Mouse (Mus musculus): Measurements from ENCODE around the gene Nlk. TPM values are rescaled to one million over a fixed set of nuclear protein-coding genes. Genes with fewer than 3 reads are reported as not detected.
A peak's percentile ranks its signal among the peaks of the same experiment; 100 is the strongest.
"Not testable (repeated sequence)": the region's sequence is repeated elsewhere in the genome, so short reads cannot be mapped to it uniquely, and the experiment has no call there.

Gene Nlk
- polyA plus RNA-seq, 1 experiment from 2014 or later = 3.2 TPM

DNA sequence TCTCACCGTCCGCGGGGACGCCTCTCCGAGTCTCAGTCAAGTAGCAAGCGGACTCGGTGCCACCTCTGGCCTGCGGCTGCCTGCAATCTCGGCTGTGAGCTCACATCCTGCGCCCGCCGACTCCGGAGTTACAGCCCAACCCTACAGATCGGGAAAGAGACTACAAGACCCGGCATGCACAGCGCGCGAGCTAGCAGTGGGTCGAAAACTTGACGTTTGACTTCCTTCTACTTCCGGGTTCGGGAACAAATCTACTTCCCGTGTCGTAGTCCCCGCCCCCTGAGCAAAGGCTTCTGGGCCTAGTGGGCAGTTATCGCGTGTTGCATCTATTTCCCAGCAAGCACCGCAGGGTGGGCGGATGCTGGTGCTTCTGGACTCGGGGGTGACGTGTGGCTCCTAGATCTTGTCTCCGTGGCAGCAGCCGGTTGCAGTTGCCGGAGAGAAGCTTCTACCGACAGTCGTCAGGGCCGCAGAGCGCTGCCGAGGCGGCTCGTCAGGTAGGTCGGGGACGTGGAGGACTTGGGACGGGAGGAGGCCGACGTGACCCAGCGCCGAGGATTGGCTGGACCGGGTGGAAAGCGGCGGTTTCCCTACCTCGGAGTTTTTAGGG, 161.0 kb downstream of the Nlk start, which contains the start of the genes Tnfaip1 and Ift20:
Gene Tnfaip1, minus strand, starts transcription at position 253 of the 610 bp plus-strand sequence.
Gene Ift20, plus strand, starts transcription at position 282 of the 610 bp plus-strand sequence.
- Histone ChIP-seq H3K27ac (ENCODE audit: low read length) (peak within 1 kb of the TSS; percentile 91), H3K27me3 (ENCODE audit: control insufficient read depth, insufficient read depth, low read depth, low read length) (no peaks in the 10 kb centered on the region), H3K36me3 (ENCODE audit: control insufficient read depth, insufficient read depth) (peaks cover 8% of the 10 kb centered on the region), H3K4me1 (ENCODE audit: control insufficient read depth, low read depth, low read length) (peaks cover 20% of the 10 kb centered on the region), H3K9me3 (replicated peaks; ENCODE audit: control insufficient read depth, low read length) (no peaks in the 10 kb centered on the region), H3K9ac (ENCODE audit: low read depth, low read length) (peak within 1 kb of the TSS; percentile 93), H3K4me3 (ENCODE audit: low read depth, low read length) (peak within 1 kb of the TSS; percentile 88), H3K4me2 (ENCODE audit: low read depth, low read length) (peak within 1 kb of the TSS; percentile 89)
- ATAC-seq (ENCODE audit: low read depth) = peak; percentile 96
- WGBS (ENCODE audit: insufficient replicate concordance) = under 1% methylated on average over 52 of the region's 52 CpGs

DNA sequence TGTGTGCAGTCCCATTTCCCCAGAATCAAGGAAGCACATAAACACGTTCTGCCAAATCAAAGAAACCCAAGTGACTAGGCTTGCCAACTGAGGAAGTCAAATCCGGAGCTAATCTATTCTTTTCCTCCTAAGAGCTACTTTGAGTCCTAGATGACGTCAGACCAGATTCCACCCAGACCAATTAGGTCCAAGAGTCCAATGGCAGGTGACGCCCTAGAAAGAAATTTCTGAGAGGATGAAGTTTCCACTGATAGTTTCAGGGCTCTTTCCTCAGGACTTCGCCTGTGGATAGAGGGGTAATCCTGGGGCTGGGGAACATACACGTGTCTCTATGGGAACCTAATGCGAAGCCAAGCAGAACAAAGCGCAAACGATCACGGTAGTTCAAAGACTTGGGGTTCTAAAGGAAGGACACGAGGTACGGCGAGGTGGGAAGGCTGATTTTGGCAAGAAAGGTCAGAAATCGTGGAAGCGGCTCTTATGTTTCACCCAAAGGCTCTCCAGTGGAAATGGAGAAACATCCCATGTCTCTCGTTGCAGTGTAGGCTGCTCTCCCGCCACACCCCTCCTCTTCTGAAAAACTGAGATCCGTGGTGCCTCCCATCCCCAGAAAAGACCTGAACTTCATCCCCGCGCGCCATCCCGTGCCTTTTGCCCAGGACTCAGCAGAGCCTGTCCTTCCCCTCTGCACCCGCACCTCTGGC, 161.6 kb downstream of the Nlk start:
- Histone ChIP-seq H3K4me2 (ENCODE audit: low read depth, low read length) (peak overlapping the region; percentile 89), H3K27me3 (ENCODE audit: control insufficient read depth, insufficient read depth, low read depth, low read length) (no peaks in the 10 kb centered on the region), H3K36me3 (ENCODE audit: control insufficient read depth, insufficient read depth) (peaks cover 3% of the 10 kb centered on the region), H3K4me1 (ENCODE audit: control insufficient read depth, low read depth, low read length) (peaks cover 20% of the 10 kb centered on the region), H3K9me3 (replicated peaks; ENCODE audit: control insufficient read depth, low read length) (no peaks in the 10 kb centered on the region), H3K4me3 (ENCODE audit: low read depth, low read length) (peak overlapping the region; percentile 88), H3K9ac (ENCODE audit: low read depth, low read length) (peak overlapping the region; percentile 69), H3K27ac (ENCODE audit: low read length) (peak overlapping the region; percentile 86)
- ATAC-seq (ENCODE audit: low read depth) = no peak; the same call in 1 of the 2 replicates
- under 1% methylated on average over 23 of the region's 23 CpGs for WGBS (ENCODE audit: insufficient replicate concordance)

DNA sequence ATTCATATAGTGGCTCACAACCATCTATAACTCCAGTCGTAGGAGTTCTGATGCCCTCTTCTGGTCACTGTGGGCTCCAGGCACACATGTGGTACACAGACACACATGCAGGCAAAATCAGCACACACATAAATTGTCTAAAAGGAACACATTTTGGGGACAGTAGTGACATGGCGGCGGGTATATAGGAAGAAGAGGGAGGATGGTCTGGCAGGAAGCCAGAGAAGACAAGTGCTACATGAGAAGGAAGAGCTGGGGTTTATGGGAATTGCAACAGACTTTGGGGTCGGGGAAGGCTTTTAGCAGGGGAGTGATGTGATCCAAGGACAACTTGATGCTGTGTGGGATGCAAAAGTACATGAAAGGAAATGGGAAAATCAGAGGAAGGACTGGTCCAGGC, 162.7 kb downstream of the Nlk start:
- WGBS (ENCODE audit: insufficient replicate concordance) = 76% methylated on average over 4 of the region's 4 CpGs
- 0 out of 2 replicates have a peak overlapping the region, but pooled peaks have one; percentile 88 for H3K4me3 ChIP-seq (ENCODE audit: low read depth, low read length)
- H3K4me2 ChIP-seq (ENCODE audit: low read depth, low read length) = no peak overlapping the region
- no peak overlapping the region for H3K9ac ChIP-seq (ENCODE audit: low read depth, low read length)
- no peaks in the 10 kb centered on the region for H3K9me3 ChIP-seq (replicated peaks; ENCODE audit: control insufficient read depth, low read length)
- H3K36me3 ChIP-seq (ENCODE audit: control insufficient read depth, insufficient read depth) = no peaks in the 10 kb centered on the region
- ATAC-seq (ENCODE audit: low read depth) = no peak
- peaks cover 20% of the 10 kb centered on the region for H3K4me1 ChIP-seq (ENCODE audit: control insufficient read depth, low read depth, low read length)
- H3K27ac ChIP-seq (ENCODE audit: low read length) = no peak overlapping the region
- no peaks in the 10 kb centered on the region for H3K27me3 ChIP-seq (ENCODE audit: control insufficient read depth, insufficient read depth, low read depth, low read length)

DNA sequence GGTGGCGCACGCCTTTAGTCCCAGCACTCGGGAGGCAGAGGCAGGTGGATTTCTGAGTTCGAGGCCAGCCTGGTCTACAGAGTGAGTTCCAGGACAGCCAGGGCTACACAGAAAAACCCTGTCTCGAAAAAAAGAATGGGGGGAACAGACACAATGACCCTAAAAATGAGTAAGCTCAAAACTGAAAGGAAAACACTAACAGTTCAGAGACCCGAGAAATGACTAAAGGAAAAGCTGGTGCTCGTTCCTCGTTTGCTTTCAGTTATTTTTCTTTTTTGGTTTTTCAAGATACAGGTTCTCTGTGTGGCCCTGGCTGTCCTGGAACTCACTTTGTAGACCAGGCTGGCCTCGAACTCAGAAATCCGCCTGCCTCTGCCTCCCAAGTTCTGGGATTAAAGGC, 165.7 kb downstream of the Nlk start:
- not testable (repeated sequence) for H3K27me3 ChIP-seq (ENCODE audit: control insufficient read depth, insufficient read depth, low read depth, low read length); H3K9me3 ChIP-seq (replicated peaks; ENCODE audit: control insufficient read depth, low read length); ATAC-seq (ENCODE audit: low read depth); H3K4me2 ChIP-seq (ENCODE audit: low read depth, low read length); H3K4me3 ChIP-seq (ENCODE audit: low read depth, low read length); H3K4me1 ChIP-seq (ENCODE audit: control insufficient read depth, low read depth, low read length); H3K27ac ChIP-seq (ENCODE audit: low read length); H3K36me3 ChIP-seq (ENCODE audit: control insufficient read depth, insufficient read depth); H3K9ac ChIP-seq (ENCODE audit: low read depth, low read length)
- 68% methylated on average over 10 of the region's 10 CpGs for WGBS (ENCODE audit: insufficient replicate concordance)

DNA sequence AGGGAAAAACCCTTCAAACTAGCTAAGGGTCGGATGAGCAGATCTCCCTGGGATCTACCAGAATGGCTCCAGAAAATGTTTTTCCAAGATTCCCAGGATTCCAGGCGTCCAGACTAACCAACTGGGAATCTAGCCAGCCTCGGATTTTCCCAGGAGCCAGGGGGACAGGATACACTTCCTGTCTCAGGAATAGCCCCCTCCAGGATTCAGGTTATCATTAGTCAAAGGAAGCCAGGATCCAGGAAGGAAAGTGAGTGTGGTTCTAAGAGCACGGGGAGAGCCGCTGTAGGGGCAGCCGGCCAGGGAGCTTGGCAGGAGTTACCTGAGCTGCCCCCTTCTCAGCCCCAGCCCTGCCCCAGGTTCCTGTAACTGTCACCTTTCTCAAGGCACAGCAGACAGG, 166.1 kb downstream of the Nlk start:
- H3K36me3 ChIP-seq (ENCODE audit: control insufficient read depth, insufficient read depth) = no peaks in the 10 kb centered on the region
- no peaks in the 10 kb centered on the region for H3K9me3 ChIP-seq (replicated peaks; ENCODE audit: control insufficient read depth, low read length)
- H3K4me1 ChIP-seq (ENCODE audit: control insufficient read depth, low read depth, low read length) = peaks cover 8% of the 10 kb centered on the region
- no peak for ATAC-seq (ENCODE audit: low read depth)
- H3K4me2 ChIP-seq (ENCODE audit: low read depth, low read length) = no peak overlapping the region
- no peak overlapping the region for H3K27ac ChIP-seq (ENCODE audit: low read length)
- H3K9ac ChIP-seq (ENCODE audit: low read depth, low read length) = no peak overlapping the region
- H3K27me3 ChIP-seq (ENCODE audit: control insufficient read depth, insufficient read depth, low read depth, low read length) = no peaks in the 10 kb centered on the region
- WGBS (ENCODE audit: insufficient replicate concordance) = 60% methylated on average over 6 of the region's 6 CpGs
- H3K4me3 ChIP-seq (ENCODE audit: low read depth, low read length) = no peak overlapping the region

DNA sequence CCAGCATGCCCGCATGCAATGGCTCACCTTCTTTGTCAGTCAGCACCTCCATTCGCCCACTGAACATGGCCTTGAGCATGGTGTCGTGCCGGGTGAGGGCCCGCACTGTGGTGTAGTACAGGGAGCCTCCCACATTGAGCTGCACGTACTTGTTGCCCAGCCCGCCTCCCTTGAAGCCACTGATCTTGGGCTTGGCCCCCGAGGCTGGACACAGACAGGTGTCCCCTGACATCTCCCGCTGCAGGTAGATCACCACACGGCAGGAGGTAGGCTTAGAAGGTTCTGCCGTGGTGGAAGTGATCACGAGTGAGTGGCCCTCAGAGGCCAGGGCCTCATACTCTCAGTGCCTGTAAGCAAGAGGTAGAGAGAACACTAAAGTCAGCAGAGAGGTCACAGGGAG, 167.2 kb downstream of the Nlk start:
- Histone ChIP-seq H3K9ac (ENCODE audit: low read depth, low read length) (no peak overlapping the region), H3K36me3 (ENCODE audit: control insufficient read depth, insufficient read depth) (no peaks in the 10 kb centered on the region), H3K27me3 (ENCODE audit: control insufficient read depth, insufficient read depth, low read depth, low read length) (no peaks in the 10 kb centered on the region), H3K4me3 (ENCODE audit: low read depth, low read length) (no peak overlapping the region), H3K4me2 (ENCODE audit: low read depth, low read length) (no peak overlapping the region), H3K9me3 (replicated peaks; ENCODE audit: control insufficient read depth, low read length) (no peaks in the 10 kb centered on the region), H3K27ac (ENCODE audit: low read length) (no peak overlapping the region), H3K4me1 (ENCODE audit: control insufficient read depth, low read depth, low read length) (peaks cover 5% of the 10 kb centered on the region)
- 70% methylated on average over 12 of the region's 12 CpGs for WGBS (ENCODE audit: insufficient replicate concordance)
- no peak for ATAC-seq (ENCODE audit: low read depth)

DNA sequence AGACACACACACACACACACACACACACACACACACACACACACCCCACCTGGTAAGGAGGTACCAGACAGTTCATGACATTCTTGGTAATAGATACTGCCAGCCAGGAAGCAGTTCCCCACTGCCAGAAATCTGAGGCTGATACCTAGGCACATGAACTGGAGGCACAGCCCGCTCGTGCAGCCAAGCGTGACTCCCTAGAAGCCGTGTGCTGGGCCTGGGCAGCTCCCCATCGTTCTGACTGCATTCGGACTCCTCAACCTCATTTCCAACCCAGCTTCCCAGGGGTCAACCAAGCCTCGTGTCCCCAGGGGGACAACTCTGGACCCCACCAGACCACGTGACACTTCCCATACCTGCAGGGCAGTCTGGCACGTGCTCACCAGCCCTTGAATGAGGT, 168.5 kb downstream of the Nlk start:
- Histone ChIP-seq H3K36me3 (ENCODE audit: control insufficient read depth, insufficient read depth) (no peaks in the 10 kb centered on the region), H3K9ac (ENCODE audit: low read depth, low read length) (no peak overlapping the region), H3K4me2 (ENCODE audit: low read depth, low read length) (no peak overlapping the region), H3K9me3 (replicated peaks; ENCODE audit: control insufficient read depth, low read length) (no peaks in the 10 kb centered on the region), H3K27ac (ENCODE audit: low read length) (no peak overlapping the region), H3K27me3 (ENCODE audit: control insufficient read depth, insufficient read depth, low read depth, low read length) (no peaks in the 10 kb centered on the region), H3K4me1 (ENCODE audit: control insufficient read depth, low read depth, low read length) (no peaks in the 10 kb centered on the region), H3K4me3 (ENCODE audit: low read depth, low read length) (no peak overlapping the region)
- WGBS (ENCODE audit: insufficient replicate concordance) = 75% methylated on average over 9 of the region's 9 CpGs
- ATAC-seq (ENCODE audit: low read depth) = no peak

DNA sequence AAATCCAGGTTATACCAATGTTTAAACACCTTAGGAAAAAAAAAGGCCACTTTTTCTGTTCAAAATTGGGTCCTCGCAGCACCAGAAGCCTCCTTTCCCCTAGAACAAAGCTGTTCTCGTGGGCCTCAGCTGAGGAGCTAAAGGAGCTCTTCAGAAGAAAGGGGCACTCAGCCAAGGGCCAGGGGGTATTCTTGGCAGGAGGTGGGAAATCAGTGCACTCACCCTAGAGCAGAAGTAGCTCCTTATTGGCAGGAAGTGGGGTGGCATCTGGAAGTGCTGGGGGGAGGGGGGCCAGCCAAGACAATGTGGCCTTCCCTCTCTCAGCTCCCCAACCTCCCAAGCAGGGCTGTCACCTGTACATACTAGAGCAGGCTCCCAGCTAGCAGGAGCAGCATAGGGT, 172.3 kb downstream of the Nlk start:
- H3K36me3 ChIP-seq (ENCODE audit: control insufficient read depth, insufficient read depth) = peaks cover 12% of the 10 kb centered on the region
- no peak overlapping the region for H3K4me2 ChIP-seq (ENCODE audit: low read depth, low read length)
- no peak overlapping the region for H3K27ac ChIP-seq (ENCODE audit: low read length)
- no peak for ATAC-seq (ENCODE audit: low read depth)
- no peaks in the 10 kb centered on the region for H3K27me3 ChIP-seq (ENCODE audit: control insufficient read depth, insufficient read depth, low read depth, low read length)
- no peak overlapping the region for H3K9ac ChIP-seq (ENCODE audit: low read depth, low read length)
- no peaks in the 10 kb centered on the region for H3K4me1 ChIP-seq (ENCODE audit: control insufficient read depth, low read depth, low read length)
- no peak overlapping the region for H3K4me3 ChIP-seq (ENCODE audit: low read depth, low read length)
- H3K9me3 ChIP-seq (replicated peaks; ENCODE audit: control insufficient read depth, low read length) = no peaks in the 10 kb centered on the region
- 75% methylated on average over 2 of the region's 2 CpGs for WGBS (ENCODE audit: insufficient replicate concordance)

DNA sequence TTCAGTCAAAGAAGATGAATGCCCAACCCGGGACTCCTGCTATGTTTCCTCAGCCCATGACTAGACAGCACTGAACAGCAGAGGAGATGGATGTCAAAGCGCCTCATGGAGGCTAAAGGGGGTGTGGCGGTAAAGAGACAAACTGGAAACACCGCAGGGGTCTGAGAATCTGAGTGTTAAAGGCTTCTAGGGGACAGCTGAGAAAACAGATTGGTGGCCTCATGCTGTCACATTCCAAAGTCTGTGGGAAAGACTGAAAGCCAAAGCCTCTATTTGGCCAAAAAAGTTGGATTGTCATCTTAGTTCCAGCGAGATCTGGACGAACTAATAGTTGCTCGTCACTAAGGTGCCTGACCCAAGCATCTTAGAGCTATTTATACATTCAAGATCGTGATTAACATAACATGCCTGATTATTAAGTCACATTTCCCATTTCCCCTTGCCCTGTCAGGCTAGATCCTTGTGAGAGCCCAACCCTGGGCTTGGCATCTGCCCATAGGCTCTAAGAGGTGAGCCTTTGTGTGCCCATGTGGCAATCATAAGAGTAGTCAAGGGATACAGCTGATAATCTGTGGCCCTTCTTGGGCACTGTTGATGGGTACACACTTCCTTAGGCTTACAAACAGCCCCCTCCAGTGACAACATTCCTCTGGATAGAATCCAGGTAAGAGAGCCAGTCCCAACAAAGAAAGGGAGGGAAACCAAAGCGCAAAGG, 173.8 kb downstream of the Nlk start:
- Histone ChIP-seq H3K27me3 (ENCODE audit: control insufficient read depth, insufficient read depth, low read depth, low read length) (no peaks in the 10 kb centered on the region), H3K4me3 (ENCODE audit: low read depth, low read length) (no peak overlapping the region), H3K36me3 (ENCODE audit: control insufficient read depth, insufficient read depth) (peaks cover 12% of the 10 kb centered on the region), H3K27ac (ENCODE audit: low read length) (no peak overlapping the region), H3K9me3 (replicated peaks; ENCODE audit: control insufficient read depth, low read length) (no peaks in the 10 kb centered on the region), H3K4me1 (ENCODE audit: control insufficient read depth, low read depth, low read length) (no peaks in the 10 kb centered on the region), H3K4me2 (ENCODE audit: low read depth, low read length) (no peak overlapping the region), H3K9ac (ENCODE audit: low read depth, low read length) (no peak overlapping the region)
- WGBS (ENCODE audit: insufficient replicate concordance) = 78% methylated on average over 9 of the region's 9 CpGs
- ATAC-seq (ENCODE audit: low read depth) = no peak
